Mouse (Mus musculus) small intestine, adult 2 months (tissue): ENCODE results near the gene Cdk6.

Experiments used
- CTCF ChIP-seq: fragments of 200-500 bp; IDR thresholded peaks from 2 replicates; pipeline ENCODE4 v1.5.1; 2012; ENCODE audit warnings: low read depth, mild to moderate bottlenecking, control low read depth, inconsistent platforms, low read length, moderate library complexity, mixed read lengths; ENCODE audit not compliant: insufficient replicate concordance, insufficient read length; ENCODE audit errors: extremely low read depth
- POLR2A ChIP-seq: fragments of 200-500 bp; IDR thresholded peaks from 2 replicates; pipeline ENCODE4 v1.6.1; 2012; ENCODE audit warnings: low read depth, mild to moderate bottlenecking, control low read depth, inconsistent platforms, low read length, moderate library complexity

GRCm38 (mm10) chr5:3357496-3357895 lies 16.2 kb downstream of the Cdk6 start:
- TF ChIP-seq CTCF (no peak), POLR2A (no peak)
